Mouse (Mus musculus) E14TG2a.4 (cell line): ENCODE data around the gene Olfr56.

Experiments used
- CTCF ChIP-seq: conservative IDR thresholded peaks from 2 replicates; pipeline ENCODE4 v1.5.1; 2014; ENCODE audit warnings: low read length
- NANOG ChIP-seq: IDR thresholded peaks from 2 replicates; pipeline ENCODE4 v1.6.1; 2014; ENCODE audit warnings: borderline replicate concordance, low read length, mixed read lengths
- POU5F1 ChIP-seq: IDR thresholded peaks from 2 replicates; pipeline ENCODE4 v1.6.1; 2014; ENCODE audit warnings: low read length, borderline replicate concordance

DNA sequence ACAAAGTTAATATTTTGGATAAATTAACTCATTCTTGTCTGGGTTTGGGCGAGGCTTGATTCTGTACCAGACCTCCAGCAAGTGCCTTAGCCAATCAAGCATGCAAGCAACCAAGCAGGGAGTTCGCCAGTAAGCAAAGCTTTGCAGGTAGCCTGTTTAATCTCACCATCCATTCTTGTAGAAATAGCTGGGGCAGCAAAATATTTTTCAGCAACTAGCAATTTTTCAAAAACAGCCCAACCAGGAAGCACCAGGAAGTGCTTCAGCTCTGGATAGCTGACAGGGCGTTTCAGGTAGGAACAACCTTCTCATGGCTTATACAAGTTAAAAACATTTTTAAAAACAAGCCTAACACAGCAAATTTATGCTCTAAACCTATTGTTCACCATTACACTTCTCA, 103.2 kb downstream of the Olfr56 start:
- TF ChIP-seq CTCF (no peak), NANOG (no peak), POU5F1 (no peak)
